Mouse (Mus musculus): ENCODE data around the gene Mybph. TPM values are rescaled to one million over a fixed set of nuclear protein-coding genes. Genes with fewer than 3 reads are reported as not detected.

The Mybph gene
- total RNA-seq (2021), result under 1 TPM in 1 of 2 experiments, not detected in 1; 0.27 TPM

GRCm38 (mm10) chr1:134193126-134193525 is at the start of gene Mybph:
Gene Mybph (plus strand): TSS chr1:134193448.
- intact Hi-C loops (cut with DNase I), result no loop called here
- DNase-seq (ENCODE audit: low spot score in 2 of 2), result no peak

DNA sequence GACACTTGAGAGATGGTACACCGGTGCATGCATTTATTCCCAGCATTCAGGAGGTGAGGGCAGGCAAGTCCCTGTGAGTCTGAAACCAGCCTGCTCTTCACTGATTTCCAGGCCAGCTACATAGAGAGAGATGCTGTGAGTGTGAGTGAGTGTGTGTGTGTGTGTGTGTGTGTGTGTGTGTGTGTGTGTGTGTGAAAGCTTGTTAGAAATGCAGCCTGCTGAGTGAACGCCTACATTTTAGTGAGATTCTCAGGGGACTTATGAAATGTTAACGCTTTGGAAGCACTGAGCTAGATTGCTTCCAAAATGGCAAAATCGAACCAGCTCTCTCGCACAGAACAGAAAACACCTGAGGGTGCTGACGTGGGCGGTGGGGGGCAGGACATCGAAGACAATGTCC is 47.2 kb upstream of the Mybph start:
- intact Hi-C loops (cut with DNase I), result no loop called here
- DNase-seq (ENCODE audit: low spot score in 2 of 2), result peak; percentile 42 to 47

GRCm38 (mm10) chr1:134150076-134150475 is 43.2 kb upstream of the Mybph start:
- no peak for DNase-seq (ENCODE audit: low spot score in 2 of 2)
- intact Hi-C loops (cut with DNase I), result loop anchor here (5.0 kb wide), 2 partner anchors 47 to 172 kb away; no protein-coding TSS in a partner anchor

DNA sequence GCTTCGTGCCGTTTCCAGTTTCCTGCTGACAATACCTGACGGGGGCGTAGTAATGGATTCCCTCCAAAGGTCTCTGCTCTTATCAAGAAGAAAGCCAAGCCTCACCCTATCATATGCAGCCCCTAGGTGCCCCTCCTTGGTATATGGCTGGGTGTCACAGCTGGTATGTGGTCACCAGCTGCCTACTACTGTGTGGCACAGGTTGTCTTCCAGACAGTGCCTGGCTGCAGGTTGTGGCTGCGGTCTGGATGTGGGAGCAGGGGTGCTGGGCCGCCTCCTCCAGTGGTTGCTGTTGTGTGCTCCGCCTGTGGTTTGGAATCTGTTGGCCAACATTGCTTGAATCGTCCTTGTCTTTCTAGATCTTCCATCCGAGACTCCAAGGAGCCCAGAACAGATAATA is 42.5 kb upstream of the Mybph start:
- no peak for DNase-seq (ENCODE audit: low spot score in 2 of 2)
- intact Hi-C loops (cut with DNase I), result loop anchor here (1.0 to 5.0 kb wide), 3 partner anchors 47 to 172 kb away; no protein-coding TSS in a partner anchor

DNA sequence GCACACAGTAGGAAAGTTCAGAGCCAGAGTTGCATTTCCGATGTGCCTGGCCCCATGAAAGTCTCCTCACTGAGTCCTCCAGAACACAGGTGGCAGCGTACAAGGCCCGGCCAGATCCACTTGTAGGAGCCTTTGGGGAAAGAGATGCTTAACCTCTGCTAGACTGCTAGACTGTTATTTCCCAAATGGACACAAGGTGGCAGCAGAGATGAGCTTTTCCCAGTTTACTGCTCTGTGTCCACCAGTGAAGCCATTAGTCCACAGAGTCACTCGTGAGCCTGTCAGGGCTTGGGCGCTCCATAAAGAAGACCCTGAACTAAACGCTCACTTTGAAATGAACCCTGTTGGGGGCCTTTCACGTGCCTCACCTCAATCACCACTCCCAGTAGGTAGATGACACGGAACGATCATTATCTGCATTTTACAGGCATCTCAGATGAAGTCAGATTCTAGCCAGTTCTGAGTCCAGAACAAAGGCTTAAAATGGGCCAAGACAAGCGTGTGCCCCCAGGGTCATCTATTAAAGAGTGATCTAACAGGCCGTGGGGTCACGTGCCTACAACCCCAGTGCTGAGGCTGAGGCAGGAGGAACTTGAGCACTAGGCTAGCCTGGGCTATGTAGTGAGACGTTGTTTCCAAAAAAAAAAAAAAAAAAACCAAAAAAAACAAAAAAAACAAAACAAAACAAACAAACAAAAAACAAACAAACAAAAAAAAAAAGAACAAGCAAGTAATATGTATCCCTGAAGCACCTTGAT is 41.4 kb upstream of the Mybph start:
- intact Hi-C loops (cut with DNase I), result loop anchor here (1.0 to 5.0 kb wide), 3 partner anchors 45 to 170 kb away; no protein-coding TSS in a partner anchor
- peak; percentile 64 to 69 for DNase-seq (ENCODE audit: low spot score in 2 of 2)

GRCm38 (mm10) chr1:134152626-134153590 is 40.3 kb upstream of the Mybph start:
- intact Hi-C loops (cut with DNase I), result loop anchor here (5.0 kb wide), 2 partner anchors 44 to 169 kb away; no protein-coding TSS in a partner anchor
- no peak for DNase-seq (ENCODE audit: low spot score in 2 of 2)

DNA sequence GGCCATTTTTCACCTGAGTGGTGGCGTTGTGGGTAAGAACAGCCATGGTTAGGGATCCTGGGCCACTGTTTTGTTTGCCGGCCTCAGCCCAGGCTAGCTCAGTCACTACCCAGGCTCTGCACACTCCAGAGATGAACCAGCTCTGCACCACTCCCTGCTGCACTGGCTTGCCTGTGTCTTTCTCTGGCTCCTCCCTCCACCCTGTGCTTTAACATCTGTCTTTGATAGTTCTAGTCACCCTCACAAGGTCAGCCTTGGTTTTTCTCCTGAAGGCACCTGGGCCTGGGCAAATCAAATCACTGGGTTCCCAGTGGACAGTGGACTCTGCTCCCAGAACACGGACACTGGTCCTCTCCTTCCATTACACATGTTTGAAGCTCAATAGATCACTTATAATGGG is 39.1 kb upstream of the Mybph start:
- DNase-seq (ENCODE audit: low spot score in 2 of 2), result no peak
- intact Hi-C loops (cut with DNase I), result loop anchor here (5.0 kb wide), 2 partner anchors 43 to 168 kb away; no protein-coding TSS in a partner anchor

- DNase-seq (ENCODE audit: low spot score in 2 of 2), result no peak
- intact Hi-C loops (cut with DNase I), result loop anchor here (5.0 kb wide), 2 partner anchors 43 to 168 kb away; no protein-coding TSS in a partner anchor
Measured at GRCm38 (mm10) chr1:134154655-134155054, 38.6 kb upstream of the Mybph start.

DNA sequence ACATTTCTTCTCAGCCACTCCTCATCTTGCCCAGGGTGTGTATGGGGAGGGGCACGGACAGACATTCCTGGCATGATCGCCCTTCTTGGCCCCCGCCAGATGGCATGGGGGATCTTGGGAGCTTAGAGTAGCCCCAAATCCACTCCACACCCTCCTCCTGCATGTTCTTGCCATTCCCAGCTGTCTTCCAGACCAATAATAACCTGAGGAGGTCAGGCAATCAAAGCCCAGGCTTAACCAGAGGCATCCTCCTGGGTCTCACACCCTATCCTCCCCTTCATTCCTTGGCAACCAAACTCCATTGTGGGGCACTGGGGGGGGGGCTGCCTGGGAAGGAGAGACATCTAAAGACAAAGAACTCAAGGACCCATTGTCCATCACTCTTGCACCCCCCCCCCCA is 32.8 kb upstream of the Mybph start:
- no peak for DNase-seq (ENCODE audit: low spot score in 2 of 2)
- intact Hi-C loops (cut with DNase I), result no loop called here

DNA sequence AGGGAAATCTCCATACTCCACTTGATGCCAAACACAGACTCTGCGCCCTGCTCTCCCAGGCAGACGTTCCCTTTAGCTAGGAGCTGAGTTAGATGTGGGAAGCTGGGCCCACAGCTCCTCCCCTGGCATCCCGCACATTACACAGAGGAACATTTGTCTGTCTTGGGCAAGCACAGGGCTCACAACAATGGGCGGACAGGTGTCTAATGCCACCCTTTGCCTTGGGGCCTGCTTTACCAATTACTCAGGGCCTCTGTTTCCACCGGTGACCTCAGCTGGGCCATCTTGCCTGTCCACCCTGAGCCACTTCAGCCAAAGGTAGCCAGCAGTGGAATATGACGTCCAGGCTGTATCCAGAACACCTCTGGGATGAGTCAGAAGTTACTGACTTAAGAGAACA is 31.8 kb upstream of the Mybph start:
- intact Hi-C loops (cut with DNase I), result no loop called here
- no peak for DNase-seq (ENCODE audit: low spot score in 2 of 2)

- DNase-seq (ENCODE audit: low spot score in 2 of 2), result no peak
- intact Hi-C loops (cut with DNase I), result no loop called here
Measured at GRCm38 (mm10) chr1:134162510-134163225, 30.6 kb upstream of the Mybph start.

DNA sequence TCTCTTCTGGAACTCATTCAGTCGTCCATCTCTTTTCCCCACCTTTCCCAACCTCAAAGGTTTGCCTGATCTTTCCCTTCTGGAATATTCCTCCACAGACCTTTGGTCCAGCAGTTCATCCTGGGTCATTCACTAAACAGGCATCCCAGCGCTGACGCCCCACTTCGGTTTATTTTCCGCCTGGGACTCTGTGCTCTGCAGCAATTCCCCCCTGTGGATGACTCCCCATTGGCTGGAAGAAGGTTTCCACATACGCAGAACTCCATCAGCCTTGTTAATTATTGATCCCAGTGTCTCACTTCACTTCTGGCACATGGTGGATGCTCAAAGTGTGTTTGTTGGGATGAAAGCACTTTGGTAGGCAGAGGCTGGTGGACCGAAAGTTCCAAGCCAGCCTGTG is 29.8 kb upstream of the Mybph start:
- intact Hi-C loops (cut with DNase I), result no loop called here
- no peak for DNase-seq (ENCODE audit: low spot score in 2 of 2)

DNA sequence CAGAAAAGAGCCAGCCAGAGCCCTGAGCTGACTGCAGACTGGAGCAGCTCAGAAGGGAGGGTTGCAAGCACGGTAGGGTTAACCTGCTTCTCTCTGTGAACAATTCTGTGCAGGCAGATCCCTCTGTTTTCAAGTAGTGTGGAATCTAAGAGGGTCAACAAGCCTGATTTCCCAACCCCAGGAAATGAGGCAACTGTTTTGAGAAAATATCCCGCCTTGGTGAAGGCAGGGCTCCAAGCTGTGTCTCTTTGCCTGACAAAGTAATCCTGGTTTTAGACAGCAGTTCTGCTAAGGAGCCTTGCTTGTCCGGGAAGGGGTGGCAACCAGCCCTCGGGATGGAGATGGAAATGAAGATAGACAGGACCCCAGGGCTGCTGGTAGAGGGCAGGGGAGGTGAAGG is 28.8 kb upstream of the Mybph start:
- intact Hi-C loops (cut with DNase I), result no loop called here
- no peak for DNase-seq (ENCODE audit: low spot score in 2 of 2)

DNA sequence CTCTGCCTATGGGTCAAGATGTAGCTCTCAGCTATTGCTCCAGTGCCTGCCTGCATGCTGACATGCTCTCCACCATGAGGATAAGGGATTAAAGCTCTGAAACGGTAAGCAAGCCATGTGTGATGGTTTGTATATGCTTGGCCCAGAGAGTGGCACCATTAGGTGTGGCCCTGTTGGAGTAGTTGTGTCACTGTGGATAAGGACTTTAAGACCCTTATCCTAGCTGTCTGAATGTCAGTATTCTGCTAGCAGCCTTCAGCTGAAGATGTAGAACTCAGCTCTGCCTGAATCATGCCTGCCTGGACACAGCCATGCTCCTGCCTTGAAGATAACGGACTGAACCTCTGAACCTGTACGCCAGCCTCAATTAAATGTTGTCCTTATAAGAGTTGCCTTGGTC is 26.7 kb upstream of the Mybph start:
- intact Hi-C loops (cut with DNase I), result no loop called here
- no peak for DNase-seq (ENCODE audit: low spot score in 2 of 2)

DNA sequence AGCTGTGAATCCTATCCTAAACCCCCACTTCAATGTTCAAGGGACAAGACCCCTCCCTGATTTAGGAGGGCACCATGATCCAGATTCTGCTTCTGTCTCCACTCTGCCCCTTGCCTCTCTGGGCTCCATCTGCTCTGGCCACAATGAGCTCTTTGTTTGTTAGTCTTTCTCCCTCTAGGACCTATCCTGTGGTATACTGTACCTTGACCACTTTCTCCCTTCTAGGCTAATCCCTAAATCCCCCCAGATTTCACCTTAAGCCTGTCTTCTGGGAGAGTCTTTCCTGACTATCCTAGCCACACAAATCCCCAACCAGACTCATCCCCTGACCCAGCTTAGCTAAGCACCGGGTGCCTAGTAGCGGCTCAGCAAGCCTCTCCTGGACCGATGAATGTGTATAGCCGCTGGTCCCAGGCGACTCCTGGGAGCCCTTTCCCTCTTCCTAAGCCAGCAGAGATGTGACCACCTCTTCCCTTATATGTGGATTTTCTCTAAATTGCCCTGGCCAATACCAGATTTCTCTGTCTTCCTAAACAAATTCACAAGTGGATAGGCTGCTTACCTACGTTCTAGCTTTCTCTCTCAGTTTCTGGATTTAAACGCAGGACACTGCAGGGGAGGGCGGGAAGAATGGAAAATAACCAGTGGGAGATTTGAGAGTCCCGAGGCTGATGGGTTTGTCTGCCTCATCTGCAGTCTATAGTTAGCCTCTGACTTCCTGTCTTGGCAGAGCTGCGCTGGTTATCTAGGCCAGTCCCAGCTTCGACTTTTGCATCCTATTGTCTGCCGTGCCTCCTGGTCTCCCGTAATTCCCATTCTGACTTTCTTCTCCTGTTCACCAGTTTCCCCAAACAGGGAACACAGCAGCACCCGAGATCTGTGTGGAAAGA is 25.6 kb upstream of the Mybph start:
- no peak for DNase-seq (ENCODE audit: low spot score in 2 of 2)
- intact Hi-C loops (cut with DNase I), result no loop called here

- DNase-seq (ENCODE audit: low spot score in 2 of 2), result no peak
Measured at GRCm38 (mm10) chr1:134168567-134168966, 24.7 kb upstream of the Mybph start.

GRCm38 (mm10) chr1:134168985-134169697 is 24.1 kb upstream of the Mybph start:
- intact Hi-C loops (cut with DNase I), result no loop called here

More at GRCm38 (mm10) chr1:134168567-134168966, 24.7 kb upstream of the Mybph start:
- intact Hi-C loops (cut with DNase I), result no loop called here

GRCm38 (mm10) chr1:134173081-134173480 is 20.2 kb upstream of the Mybph start:
- DNase-seq (ENCODE audit: low spot score in 2 of 2), result no peak
- intact Hi-C loops (cut with DNase I), result no loop called here

More at GRCm38 (mm10) chr1:134168985-134169697, 24.1 kb upstream of the Mybph start:
- DNase-seq (ENCODE audit: low spot score in 2 of 2), result no peak
